Mouse (Mus musculus) small intestine, adult 10 weeks (tissue): ENCODE data around the gene Vmac. TPM values are rescaled to one million over a fixed set of nuclear protein-coding genes. Genes with fewer than 3 reads are reported as not detected.

Experiments used
- polyA plus RNA-seq: library from polyadenylated mRNA; stranded (reverse); fragments of 350-450 nt; fragmentation: Illumina TruSeq; extraction: RNeasy Lipid Tissue Mini Kit (QIAGEN cat#74804); gene quantifications from one replicate; pipeline ENCODE4 v1.2.3, GENCODE M21; 2014; ENCODE audit warnings: low replicate concordance

Vmac gene
- 3.3 TPM for polyA plus RNA-seq

DNA sequence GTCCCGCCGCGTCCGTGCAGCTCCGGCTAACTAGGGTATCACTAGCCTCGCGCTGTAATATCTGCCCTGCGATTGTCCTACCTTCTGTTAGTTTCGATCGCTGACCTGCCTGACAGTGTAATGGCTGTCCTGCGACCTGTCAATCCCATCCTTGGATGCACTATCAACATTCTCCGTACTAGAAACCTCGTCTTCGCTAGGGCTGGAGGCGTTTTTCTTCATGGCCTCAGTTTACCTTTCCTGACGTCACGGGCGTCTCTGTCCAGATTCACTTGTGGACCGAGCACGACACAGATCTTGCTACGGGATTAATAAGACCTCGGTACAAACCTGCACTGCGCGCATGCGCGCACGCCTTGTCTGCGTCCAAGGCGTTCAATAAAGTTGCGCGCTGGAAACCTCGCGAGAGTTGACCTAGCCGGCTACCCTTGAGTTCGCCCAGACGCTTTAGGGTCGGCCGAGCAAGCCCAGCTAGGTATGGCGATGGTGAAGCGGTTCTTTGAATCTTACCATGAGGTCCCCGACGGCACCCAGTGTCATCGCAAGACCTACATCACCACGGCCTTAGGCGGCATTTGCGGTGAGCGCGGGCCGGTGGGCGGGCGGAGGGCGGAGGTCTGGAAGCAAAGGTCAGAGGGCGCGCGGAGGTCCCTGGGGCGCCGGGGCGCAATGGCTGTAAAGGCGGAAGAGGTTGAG, at the start of gene Vmac, which contains the start of gene Ndufa11:
Vmac (minus strand) TSS at position 660 of the 696 bp plus-strand sequence.
Ndufa11 (plus strand) TSS at position 405 of the 696 bp plus-strand sequence.

DNA sequence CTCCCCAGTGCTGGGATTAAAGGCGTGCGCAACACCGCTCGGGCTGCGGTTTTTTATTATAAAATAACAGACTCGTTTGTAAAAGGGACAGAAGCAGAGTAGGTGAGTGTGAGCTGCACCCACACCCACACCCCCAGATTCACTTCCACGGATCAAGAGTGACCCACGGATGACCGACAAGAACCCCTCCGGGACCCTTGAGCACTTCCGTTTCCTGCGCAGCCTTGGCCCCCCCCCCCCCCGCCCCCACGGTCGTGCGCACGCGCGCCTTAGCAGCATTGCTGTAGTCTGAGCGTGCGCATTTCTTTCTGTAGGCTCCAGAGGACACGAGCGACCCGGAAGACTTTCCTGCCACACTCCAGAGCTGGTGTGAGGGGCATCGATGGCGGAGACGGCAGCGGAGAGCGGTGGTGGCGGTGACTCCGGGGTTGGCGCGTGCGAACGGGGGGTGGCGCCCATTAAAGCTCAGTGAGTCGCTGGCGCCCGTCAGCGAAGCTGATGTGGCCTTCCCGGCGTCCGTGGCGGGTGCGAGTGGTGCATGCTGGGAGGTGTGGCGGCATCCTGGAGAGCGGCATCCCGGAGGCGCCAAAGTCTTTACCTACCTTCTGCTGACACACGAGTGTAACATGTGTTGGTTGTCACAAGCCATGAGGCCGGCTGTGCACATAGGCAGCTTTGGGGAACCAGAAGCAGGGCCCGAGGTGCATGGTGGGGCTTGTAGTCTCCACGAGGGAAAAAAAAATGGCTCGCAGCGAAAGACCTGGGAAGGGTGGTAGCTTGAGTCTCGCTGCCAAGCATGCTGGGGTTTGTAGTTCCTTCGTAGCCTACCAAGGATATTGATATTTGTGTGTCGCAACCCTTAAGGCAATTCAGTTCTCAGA, 46.9 kb upstream of the Vmac start, which contains the start of gene Dus3l:
Dus3l (plus strand) TSS at position 284 of the 881 bp plus-strand sequence.

DNA sequence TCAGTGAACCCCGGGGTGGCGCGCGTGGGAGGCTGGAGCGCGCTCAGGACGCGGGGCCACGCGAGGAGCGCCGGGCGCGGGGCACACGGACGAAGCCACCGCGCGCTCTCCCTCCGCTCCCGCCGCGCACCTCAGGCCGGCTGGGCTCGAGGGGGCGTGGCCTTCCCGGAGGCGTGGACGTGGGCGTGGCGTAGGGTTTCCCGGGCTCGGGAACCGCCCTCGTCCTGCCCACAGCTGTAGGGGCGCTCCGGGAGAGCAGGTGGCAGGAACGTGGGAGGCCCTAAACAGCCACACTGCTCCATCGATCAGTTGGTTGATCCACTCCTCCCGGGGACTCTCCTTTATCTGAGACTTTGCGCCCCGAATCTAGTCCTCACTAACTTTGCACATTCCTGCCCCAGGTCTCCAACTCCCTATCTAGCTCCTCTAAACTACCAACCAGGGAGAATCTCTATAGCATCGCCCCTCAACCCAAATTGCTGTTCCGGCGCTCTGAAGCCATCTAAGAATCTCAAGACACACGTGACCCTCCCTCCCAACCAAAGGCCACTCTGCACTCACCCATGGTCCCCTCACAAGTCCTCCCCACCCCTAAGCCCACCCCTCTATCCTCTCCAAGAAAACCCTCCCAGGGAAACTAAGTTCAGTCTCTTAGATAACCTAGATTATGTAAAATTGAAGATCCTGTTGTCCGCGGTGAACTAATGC, 39.7 kb upstream of the Vmac start, which contains the start of gene Nrtn:
Nrtn (minus strand) TSS at position 115 of the 708 bp plus-strand sequence.

DNA sequence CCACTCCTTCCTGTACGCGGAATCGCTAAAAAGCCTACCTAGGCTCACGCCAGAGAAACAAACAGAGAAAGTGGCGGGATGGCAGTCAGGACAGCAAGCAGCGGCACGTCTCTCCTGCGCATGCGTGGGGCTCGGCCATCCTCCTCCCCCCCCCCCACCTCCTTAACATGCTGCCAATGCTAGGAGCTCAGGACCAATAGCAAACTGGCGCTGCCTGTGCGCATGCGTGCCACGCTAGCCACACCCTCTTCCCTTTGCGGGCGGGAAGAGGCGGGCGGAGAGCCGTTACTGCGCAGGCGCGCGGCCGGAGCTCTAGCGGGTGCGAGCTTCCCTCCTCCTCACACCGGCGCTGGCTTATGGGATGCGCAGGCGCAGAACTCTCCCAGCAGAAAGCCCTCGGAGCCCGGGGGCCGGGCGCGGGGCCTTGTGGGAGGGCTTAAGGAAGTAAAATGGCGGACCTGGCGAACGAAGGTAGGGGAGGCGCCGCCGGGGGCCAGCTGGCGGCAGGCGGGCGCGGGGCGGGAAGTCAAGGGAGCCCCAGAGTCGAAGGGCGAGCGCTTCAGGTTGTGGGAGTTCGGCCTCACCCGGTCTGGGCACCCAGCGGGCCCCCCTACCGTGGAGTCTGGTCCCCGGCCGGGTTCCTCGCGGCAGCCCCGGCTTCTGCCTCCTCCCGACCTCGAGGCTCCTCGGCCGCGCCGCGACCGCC, 44.7 kb downstream of the Vmac start, which contains the start of gene Ranbp3:
Ranbp3 (plus strand) TSS at position 354 of the 706 bp plus-strand sequence.

Other genes starting within 250 kb of the Vmac start
- 0.37 TPM for gene Ptprs, start 241.5 kb downstream of the Vmac start, polyA plus RNA-seq
- gene Znrf4, start 205.6 kb downstream of the Vmac start, polyA plus RNA-seq: not detected
- gene Gm20219, start 163.6 kb downstream of the Vmac start, polyA plus RNA-seq: 0.45 TPM
- gene Safb2, start 133.4 kb downstream of the Vmac start, polyA plus RNA-seq: 33.0 TPM
- gene Safb, start 133.2 kb downstream of the Vmac start, polyA plus RNA-seq: 8.7 TPM
- 1.7 TPM for gene 2410015M20Rik, start 108.3 kb downstream of the Vmac start, polyA plus RNA-seq
- not detected for gene Rpl36, start 104.6 kb downstream of the Vmac start, polyA plus RNA-seq
- gene Lonp1, start 91.1 kb downstream of the Vmac start, polyA plus RNA-seq: 1.2 TPM
- 0.26 TPM for gene Catsperd, start 89.9 kb downstream of the Vmac start, polyA plus RNA-seq
- gene Ranbp3, start 44.7 kb downstream of the Vmac start, polyA plus RNA-seq: 0.89 TPM
- not detected for gene Ndufa11, start 255 bp downstream of the Vmac start, polyA plus RNA-seq
- not detected for gene Nrtn, start 39.5 kb upstream of the Vmac start, polyA plus RNA-seq
- 1.4 TPM for gene Dus3l, start 46.7 kb upstream of the Vmac start, polyA plus RNA-seq
- not detected for gene Prr22, start 52.2 kb upstream of the Vmac start, polyA plus RNA-seq
- 0.11 TPM for gene Rfx2, start 113.0 kb upstream of the Vmac start, polyA plus RNA-seq
- not detected for gene Acsbg2, start 156.4 kb upstream of the Vmac start, polyA plus RNA-seq
- not detected for gene 1700061G19Rik, start 157.5 kb upstream of the Vmac start, polyA plus RNA-seq
- 0.52 TPM for gene Mllt1, start 217.4 kb upstream of the Vmac start, polyA plus RNA-seq